Mouse (Mus musculus) neutrophil, adult 5-6 weeks (primary cell): ENCODE data around the gene Wrap73. TPM values are rescaled to one million over a fixed set of nuclear protein-coding genes. Genes with fewer than 3 reads are reported as not detected.

Experiments
- ATAC-seq: fragments of 151-379, 151-347 bp; 2 replicates; pipeline ENCODE4 v1.8.0; 2017; ENCODE audit warnings: mild to moderate bottlenecking, moderate TSS enrichment; ENCODE audit not compliant: insufficient number of reproducible peaks, poor library complexity, low FRiP score, severe bottlenecking; ENCODE audit errors: extremely low read depth
- total RNA-seq: library from RNA; stranded (forward); fragments of 200-1000 nt; gene quantifications from 2 replicates; pipeline ENCODE4 v1.2.3, GENCODE M21; 2017

The Wrap73 gene
- 8.8 and 27.4 TPM in 2 replicates for total RNA-seq

DNA sequence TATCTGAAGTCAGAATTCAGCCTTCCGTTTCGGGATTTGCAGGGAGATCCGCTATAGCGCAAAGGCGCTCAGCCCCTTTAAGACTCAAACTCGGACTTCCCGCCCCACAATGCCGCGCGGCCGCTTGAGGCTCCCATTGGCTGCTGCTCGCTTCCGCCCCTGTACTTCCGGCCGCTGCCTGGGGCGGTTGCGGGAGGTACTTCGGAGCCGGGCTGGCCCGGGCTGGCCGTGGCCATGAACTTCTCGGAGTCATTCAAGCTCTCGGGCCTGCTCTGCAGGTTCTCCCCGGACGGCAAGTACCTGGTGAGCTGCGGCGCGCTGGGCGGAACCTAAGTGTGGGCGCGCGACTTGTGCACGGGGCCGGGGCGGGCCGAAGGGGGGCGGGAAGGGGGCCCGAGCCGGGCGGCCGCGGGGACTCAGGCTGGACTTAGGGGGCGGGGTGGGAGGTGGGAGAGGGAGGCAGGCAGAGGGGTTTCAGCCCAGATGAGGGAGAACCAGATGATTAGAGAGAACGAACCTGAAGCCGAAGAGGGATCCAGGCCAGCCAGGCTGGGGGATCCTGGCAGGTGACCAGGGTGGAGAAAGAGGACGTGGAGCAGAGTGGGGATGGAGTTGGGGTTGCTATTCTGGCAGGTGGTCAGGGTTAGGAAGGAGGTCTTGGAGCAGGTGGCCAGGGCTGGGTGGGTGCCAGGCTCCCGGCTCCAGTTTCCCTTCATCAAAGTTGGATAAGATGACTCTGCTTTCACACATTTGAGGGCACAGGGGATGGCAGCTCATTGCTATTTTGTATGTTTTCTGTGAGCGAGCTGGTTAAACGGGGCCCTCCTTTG, at the start of gene Wrap73:
Gene Wrap73 (plus strand): TSS at position 162 of the 830 bp plus-strand sequence.
- peak; percentile 96 for ATAC-seq

- no peak for ATAC-seq
These were observed 49.0 kb upstream of the Wrap73 start for GRCm38 (mm10) chr4:154093210-154093609.

DNA sequence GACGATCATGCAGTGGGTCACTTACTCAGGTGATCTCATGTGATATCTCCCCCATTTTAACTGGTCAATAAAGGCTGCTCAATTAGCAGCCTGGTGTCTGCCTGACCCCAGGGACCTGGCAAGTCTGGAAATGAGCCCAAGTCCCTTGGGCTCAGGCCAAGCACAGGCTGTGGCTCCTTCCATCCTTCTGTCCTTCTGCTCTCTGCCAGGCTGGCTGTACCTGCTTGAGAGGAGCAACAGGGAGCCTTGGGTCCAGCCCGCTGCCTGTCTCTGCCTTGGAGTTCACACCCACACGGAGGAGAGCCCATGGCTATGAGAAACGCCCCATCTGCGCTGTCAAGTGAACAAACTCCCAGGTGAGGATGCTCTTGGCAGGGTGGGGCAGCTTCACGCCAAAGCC, 46.1 kb upstream of the Wrap73 start:
- no peak for ATAC-seq

DNA sequence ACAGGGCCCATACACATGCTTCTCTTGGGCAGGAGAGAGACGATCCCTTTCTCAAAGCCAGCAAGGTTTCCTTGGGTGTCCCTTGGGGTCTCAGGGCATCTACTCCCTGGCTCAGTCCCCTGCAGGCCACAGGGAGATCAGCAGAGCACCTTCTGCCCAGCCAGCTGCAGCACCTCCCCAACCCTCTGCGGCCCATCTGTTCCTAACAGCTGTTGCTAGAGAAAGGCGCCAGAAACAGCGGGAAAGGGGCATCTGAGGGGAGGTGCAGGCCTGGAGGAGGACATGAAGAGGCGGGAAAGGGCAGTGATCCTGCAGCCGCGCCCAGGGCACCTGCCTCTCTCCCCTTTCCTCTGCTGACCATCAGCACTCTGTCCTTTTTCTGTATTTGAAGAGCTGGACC, 42.8 kb upstream of the Wrap73 start:
- no peak for ATAC-seq

DNA sequence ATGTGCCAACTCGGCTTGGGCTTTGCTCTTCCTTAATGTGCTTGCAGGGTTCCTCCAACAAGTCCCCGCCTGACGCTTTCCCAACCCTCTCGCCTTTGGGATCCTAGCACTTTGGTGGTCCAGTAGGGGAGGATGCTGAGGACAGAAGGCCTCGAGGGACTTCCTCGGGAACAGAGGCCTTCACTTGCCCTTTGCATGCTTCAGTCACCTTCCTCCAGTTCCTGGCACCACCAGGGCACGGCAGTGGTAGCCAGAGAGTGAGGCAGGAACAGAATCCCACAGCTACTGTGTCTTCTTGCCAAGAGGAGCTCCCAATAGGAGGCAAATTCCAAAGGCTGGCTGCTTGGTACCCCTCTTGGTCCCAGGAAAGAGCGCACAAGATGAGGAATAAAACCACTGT, 38.8 kb upstream of the Wrap73 start:
- ATAC-seq: no peak

DNA sequence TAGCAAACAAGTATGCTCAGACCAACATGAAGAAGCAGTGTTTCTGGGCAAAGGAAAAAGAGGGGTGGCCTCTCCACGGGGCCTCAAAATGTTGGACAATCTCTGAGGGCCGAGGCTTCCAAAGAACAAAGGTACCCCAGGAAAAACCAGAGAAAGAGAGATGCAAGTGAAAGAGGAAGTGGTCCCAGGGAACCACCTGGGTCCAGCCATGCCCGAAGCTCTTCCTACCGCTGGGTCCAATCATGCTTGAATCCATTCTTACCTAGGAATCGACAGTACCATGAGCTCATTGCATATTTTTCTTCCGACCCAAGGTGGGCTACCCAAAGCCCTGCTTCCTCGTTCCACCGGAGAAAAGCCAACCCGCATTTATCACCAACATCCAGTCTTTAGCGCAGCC, 38.3 kb upstream of the Wrap73 start:
- ATAC-seq: no peak

- peak; percentile 28; the same call in 1 of the 2 replicates for ATAC-seq
These were observed 36.7 kb upstream of the Wrap73 start for GRCm38 (mm10) chr4:154105381-154106001.

DNA sequence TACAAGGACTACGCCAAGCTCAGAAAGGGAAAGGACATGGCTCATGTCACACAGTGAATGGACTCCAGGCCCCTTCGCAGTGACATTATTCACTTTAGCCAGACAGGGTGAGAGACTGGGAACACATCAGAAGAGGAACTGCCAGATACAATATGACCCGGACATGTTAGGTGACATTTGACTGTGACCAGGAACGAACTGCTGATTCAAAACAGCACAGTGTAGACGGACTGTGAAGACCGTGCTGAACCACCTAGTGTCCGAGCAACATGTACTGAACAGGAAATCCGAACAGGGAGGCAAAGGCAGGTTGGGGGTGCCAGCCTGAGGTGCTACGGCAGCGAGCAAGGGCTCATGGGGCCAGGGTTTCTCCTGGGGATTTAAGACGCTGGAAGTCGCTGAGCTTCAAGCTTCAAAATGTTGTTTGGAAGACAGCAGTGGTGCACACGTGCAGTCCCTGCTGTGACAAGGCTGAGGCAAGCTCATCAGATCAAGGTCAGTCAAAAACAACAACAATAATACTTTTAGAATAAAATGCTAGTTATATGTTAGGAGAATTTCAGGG, 35.6 kb upstream of the Wrap73 start:
- ATAC-seq: no peak

GRCm38 (mm10) chr4:154109216-154109849, 32.8 kb upstream of the Wrap73 start:
- ATAC-seq: no peak

DNA sequence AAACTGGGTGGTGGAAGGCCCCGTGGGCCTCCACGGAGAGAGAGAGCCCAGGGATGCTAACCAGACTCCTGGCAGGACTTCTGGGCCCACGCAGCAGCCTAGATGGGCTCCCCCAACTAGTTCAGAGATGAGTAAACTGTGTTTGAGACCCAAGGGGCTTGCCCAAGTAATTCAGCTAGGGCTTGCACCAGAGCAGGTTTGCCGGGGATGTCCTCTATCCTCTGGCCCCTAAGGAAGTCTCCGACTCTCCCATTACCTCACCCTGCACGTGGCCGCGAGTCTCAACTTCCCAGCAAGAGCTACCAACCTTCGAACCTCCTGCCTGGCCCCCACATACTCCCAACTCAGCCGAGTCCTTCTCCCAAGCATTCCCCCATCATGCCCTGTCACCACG, 32.3 kb upstream of the Wrap73 start:
- no peak for ATAC-seq

- no peak for ATAC-seq
These were observed 25.8 kb upstream of the Wrap73 start for GRCm38 (mm10) chr4:154116421-154116820.

GRCm38 (mm10) chr4:154118782-154119181, 23.4 kb upstream of the Wrap73 start:
- no peak for ATAC-seq

DNA sequence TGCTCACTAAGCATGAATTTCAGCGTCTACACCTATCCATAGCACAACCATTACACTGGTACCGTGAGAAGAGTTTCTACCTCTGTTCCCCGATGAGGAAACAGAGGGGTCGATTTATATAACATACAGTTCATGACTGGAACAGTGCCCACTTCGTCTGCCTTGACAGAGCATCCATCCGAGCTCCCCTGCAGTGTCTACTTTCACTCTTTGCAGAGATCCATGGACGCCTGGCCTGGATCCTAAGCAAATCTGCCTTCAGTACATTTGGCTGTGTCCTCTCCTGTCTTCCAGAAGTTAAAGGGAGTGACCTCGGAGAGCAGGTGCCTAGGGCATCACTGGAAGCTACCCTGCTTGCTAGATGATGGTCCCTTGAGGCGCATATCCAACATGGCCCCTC, 23.0 kb upstream of the Wrap73 start:
- ATAC-seq: no peak

DNA sequence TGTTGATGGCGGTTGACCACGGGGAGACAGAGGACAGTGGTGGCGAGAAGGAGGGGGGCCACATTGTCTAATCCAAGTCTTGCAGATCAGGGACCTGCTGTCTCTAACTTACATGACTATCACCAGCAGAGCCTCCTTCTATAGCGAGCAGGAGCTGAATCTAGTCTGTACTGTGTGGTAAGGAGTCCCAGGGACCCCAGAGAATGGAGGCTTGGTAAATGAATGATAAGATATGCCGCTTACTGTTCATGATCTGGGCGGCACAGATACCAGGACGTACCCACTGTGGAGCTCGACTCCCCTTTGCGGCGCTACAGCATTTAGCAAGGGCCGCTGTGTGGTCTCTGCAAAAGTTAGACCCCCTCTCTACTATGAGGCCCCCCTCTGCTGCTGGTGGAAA, 20.4 kb upstream of the Wrap73 start:
- ATAC-seq: no peak

DNA sequence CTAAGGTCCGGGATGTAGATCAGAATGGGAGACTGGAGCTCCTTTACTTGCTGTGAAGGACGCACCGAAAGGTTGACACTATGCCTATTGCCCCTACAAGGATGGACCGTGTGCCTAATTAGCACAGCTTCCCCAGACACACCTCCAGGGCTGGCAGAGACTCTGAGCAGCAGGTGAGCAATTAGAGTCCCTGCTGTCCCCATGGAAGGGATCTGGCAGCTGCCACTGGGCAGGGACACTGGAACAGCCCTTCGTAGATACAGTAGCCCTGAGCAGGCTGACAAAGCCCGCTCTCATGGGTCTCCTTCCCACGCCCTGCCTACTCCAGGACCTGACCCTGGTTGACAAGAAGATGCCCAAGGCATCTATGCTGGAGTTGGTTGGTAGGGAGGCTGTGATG, 19.8 kb upstream of the Wrap73 start:
- no peak for ATAC-seq

DNA sequence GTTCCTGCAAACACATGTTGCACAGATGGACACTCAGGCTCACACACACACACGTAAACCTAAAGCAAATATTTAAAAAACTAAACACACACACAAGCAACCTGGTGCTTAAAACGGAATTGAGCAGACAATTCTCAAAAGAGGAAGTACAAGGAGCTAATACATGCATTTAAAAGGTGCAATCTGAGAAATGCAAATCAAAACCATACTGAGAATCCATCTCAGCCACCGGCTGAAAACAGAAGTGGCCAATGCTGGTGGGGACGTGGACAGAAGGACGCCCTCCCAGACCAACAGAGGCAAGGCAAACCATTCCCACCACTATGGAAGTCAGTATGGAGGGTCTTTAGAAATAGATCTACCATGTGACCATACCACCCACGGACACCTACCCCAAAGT, 18.6 kb upstream of the Wrap73 start:
- ATAC-seq: no peak

DNA sequence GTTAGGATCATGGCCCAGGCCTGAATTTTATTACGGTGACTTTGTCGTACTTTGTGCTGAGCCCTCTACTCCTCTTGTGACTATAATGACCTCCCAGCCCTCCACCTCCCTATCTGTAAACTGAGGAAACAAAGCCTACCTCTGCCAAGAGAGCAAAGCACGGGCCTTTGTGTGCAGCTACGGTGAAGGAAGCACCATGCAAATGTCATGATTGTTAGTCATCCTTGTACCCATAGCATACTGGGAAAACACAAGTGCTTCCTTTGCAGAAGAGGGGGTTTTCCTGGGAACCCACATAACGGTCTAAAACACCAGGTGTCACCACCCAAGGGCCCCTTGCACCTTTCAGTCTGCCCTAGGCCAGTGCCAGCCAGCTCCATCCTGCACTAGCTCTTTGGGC, 17.0 kb upstream of the Wrap73 start:
- ATAC-seq: no peak

DNA sequence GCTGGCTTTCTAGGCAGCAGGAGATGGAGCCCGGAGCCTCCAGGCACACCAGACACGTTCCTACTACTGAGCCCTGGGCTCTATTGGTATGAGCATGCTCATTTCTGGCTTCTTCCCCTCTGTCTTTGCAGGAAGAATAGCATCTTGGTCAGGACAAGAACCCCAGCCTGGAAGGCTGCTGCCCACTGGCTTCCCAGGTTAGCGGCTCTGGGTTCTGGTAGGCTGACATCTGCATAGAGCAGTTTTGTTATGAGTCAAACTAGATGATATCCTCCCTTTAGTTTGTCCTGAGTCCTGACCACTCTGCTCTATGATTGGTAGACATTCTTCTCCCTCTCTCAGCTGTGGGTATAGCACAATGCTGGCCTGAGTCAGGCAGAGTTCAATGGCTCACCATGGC, 14.9 kb upstream of the Wrap73 start:
- no peak for ATAC-seq

DNA sequence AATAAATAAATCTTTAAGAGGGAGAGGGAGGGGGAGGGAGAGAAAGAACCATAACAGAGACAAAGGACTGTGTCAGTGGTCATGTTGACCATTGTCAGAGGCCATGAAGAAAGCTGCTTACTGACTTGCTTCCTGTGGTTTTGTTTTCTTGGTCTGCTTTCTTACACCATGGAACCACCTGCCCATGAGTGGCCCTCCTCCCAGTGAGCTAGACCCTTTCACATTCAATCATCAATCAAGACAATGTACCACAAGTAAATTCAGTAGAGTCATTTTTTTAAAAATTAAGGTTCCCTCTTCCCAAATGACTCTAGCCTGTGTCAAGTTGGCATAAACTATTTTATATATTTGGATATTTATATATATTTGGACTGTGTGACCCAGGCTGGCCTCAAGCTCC, 12.2 kb upstream of the Wrap73 start:
- no peak for ATAC-seq

GRCm38 (mm10) chr4:154131894-154132293, 10.3 kb upstream of the Wrap73 start:
- ATAC-seq: no peak
